Mouse (Mus musculus): ENCODE results near the gene Gm3594.
"Not testable (repeated sequence)": the region's sequence is repeated elsewhere in the genome, so short reads cannot be mapped to it uniquely, and the experiment has no call there.

The Gm3594 gene

GRCm38 (mm10) chr14:6444511-6444910, at the start of gene Gm3594:
Gm3594 (minus strand) TSS chr14:6444611.
- not testable (repeated sequence) for DNase-seq

GRCm38 (mm10) chr14:6486331-6486730, 41.9 kb upstream of the Gm3594 start:
- not testable (repeated sequence) for DNase-seq

- DNase-seq = not testable (repeated sequence)
Observed at GRCm38 (mm10) chr14:6485541-6485940, 41.1 kb upstream of the Gm3594 start.

- DNase-seq = not testable (repeated sequence)
Observed at GRCm38 (mm10) chr14:6482126-6482525, 37.7 kb upstream of the Gm3594 start.

GRCm38 (mm10) chr14:6471856-6472255, 27.4 kb upstream of the Gm3594 start:
- not testable (repeated sequence) for DNase-seq

GRCm38 (mm10) chr14:6440774-6441173, 3.6 kb downstream of the Gm3594 start:
- not testable (repeated sequence) for DNase-seq

- DNase-seq = not testable (repeated sequence)
Observed at GRCm38 (mm10) chr14:6440206-6440605, 4.2 kb downstream of the Gm3594 start.

GRCm38 (mm10) chr14:6426766-6427165, 17.6 kb downstream of the Gm3594 start:
- not testable (repeated sequence) for DNase-seq

- not testable (repeated sequence) for DNase-seq
Observed at GRCm38 (mm10) chr14:6426353-6426752, 18.1 kb downstream of the Gm3594 start.

- not testable (repeated sequence) for DNase-seq
Observed at GRCm38 (mm10) chr14:6412382-6412781, 32.0 kb downstream of the Gm3594 start, which contains the start of gene Gm3591. Gm3591 (minus strand) TSS chr14:6412482.

GRCm38 (mm10) chr14:6390219-6390618, 54.2 kb downstream of the Gm3594 start, which contains the start of gene Gm16440:
Gm16440 (minus strand) TSS chr14:6390319.
- not testable (repeated sequence) for DNase-seq

Measured in cerebellum, adult 9-11 months (tissue).